Mouse (Mus musculus): ENCODE measurements around the gene Mturn. TPM values are rescaled to one million over a fixed set of nuclear protein-coding genes. Genes with fewer than 3 reads are reported as not detected.

Mturn gene
- polyA plus RNA-seq, 1 experiment, result 41.2 TPM

GRCm38 (mm10) chr6:54699477-54700056 is 18.1 kb downstream of the Mturn start:
- H3K27me3 ChIP-seq (ENCODE audit: control insufficient read depth, insufficient read depth, low read length), result no peaks in the 10 kb centered on the region
- H3K4me1 ChIP-seq (ENCODE audit: control insufficient read depth, insufficient read depth, low read length), result peaks cover 4% of the 10 kb centered on the region; the same call in 1 of the 2 replicates
- H3K27ac ChIP-seq (ENCODE audit: insufficient read depth, low read length), result no peak overlapping the region
- WGBS, result 5% methylated on average over 19 of the region's 19 CpGs
- DNase-seq, result peak; percentile 80 to 83
- TF ChIP-seq CTCF (IDR thresholded peaks at IDR 0.05; ENCODE audit: borderline replicate concordance, insufficient read depth, low read depth, low read length), result no peak
- peak; percentile 47; the same call in 1 of the 2 replicates for TF ChIP-seq POLR2A (IDR thresholded peaks at IDR 0.05; ENCODE audit: borderline replicate concordance, insufficient read depth, low read length)
- H3K4me3 ChIP-seq (replicated peaks; ENCODE audit: insufficient read depth, low read depth, low read length), result peak overlapping the region; percentile 62

DNA sequence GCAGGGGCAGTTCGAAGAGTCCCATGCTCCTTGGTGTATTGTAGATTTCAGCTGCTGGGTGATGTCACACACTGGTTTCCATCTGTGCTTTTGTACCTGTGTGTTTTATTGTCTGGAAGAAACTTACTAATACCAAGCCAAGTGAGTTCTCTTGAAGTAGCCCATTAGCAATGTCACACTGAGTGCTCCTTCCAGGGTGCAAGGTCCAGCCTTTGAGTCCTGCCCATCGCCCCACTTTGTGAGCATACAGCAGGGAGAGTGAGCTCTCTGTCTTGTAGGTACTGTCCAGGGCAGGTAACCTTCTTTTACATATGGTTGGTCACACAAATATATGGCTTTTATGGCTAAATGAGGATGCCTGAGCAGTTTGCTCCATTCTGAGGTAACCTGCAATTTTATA is 19.1 kb downstream of the Mturn start:
- H3K27ac ChIP-seq (ENCODE audit: insufficient read depth, low read length), result no peak overlapping the region
- H3K27me3 ChIP-seq (ENCODE audit: control insufficient read depth, insufficient read depth, low read length), result no peaks in the 10 kb centered on the region
- no peak for TF ChIP-seq CTCF (IDR thresholded peaks at IDR 0.05; ENCODE audit: borderline replicate concordance, insufficient read depth, low read depth, low read length)
- no peak for TF ChIP-seq POLR2A (IDR thresholded peaks at IDR 0.05; ENCODE audit: borderline replicate concordance, insufficient read depth, low read length)
- DNase-seq, result no peak
- H3K4me3 ChIP-seq (replicated peaks; ENCODE audit: insufficient read depth, low read depth, low read length), result no peak overlapping the region
- H3K4me1 ChIP-seq (ENCODE audit: control insufficient read depth, insufficient read depth, low read length), result peaks cover 6% of the 10 kb centered on the region; the same call in 1 of the 2 replicates
- WGBS, result 98% methylated on average over 2 of the region's 2 CpGs

DNA sequence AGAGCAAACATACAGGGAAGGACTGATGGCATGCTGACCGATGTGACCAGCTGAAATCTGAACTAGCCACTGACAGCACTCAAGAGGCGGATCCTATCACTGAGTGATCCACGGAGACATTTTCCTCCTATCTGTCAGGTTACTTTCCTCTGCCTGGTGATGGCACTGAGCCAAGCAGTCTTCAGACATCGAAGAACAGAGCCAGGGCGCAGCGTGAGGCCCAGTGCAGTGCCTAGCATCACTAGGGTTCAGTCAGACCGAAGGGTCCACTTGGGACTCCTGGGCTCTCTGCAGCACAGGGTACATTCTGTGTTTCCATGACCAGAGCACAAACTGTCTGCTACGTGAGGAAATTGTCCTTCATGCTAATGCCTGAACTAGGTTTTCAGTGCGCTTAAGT is 20.5 kb downstream of the Mturn start:
- peaks cover 8% of the 10 kb centered on the region; the same call in 1 of the 2 replicates for H3K4me1 ChIP-seq (ENCODE audit: control insufficient read depth, insufficient read depth, low read length)
- no peak overlapping the region for H3K4me3 ChIP-seq (replicated peaks; ENCODE audit: insufficient read depth, low read depth, low read length)
- H3K27ac ChIP-seq (ENCODE audit: insufficient read depth, low read length), result no peak overlapping the region
- no peak for TF ChIP-seq CTCF (IDR thresholded peaks at IDR 0.05; ENCODE audit: borderline replicate concordance, insufficient read depth, low read depth, low read length)
- TF ChIP-seq POLR2A (IDR thresholded peaks at IDR 0.05; ENCODE audit: borderline replicate concordance, insufficient read depth, low read length), result no peak
- 50% methylated on average over 9 of the region's 9 CpGs for WGBS
- no peaks in the 10 kb centered on the region for H3K27me3 ChIP-seq (ENCODE audit: control insufficient read depth, insufficient read depth, low read length)
- peak in 1 of 2 experiments; percentile 4 for DNase-seq

DNA sequence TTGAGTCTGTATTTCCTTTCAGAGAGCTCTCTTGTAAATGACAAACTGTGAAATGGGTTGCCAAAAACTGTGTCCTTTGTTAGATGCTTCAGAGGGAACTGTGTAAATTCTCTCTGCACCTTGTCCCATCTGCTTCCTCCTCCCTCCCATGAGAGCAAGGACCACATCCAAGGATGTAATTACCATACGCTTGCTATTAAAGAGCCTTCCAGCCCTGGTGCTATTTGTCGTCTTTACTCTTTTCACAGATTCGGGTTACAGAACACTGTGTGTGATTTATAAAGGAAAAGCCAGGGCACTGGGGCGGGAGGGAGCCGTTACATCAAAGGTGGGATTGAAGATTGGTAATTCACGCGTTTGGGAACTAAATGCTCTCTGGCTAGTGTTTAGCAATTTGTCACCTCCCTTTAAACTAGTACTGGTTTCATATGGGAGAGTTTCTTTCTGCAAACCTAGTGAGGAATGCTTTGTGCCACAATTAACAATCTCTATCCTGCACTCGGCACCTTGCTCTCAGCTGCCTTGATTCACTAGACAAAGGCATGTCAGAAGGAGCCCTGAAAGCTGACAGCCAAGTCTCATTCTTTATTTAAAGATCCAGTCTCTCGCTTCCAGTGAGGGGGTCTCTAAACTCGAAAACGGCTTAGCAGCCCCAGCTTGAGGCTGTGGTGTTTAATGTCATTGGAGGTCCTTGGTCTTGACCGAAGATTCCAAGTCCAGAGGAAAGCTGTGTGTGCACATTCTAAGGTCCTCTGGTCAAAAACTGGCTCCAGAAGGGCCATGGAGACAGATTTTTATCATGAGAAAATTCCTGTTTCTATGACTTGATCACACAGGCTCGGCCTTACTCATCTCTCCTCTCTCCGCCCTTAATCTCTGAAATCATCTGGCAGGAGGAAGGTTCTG is 22.5 kb downstream of the Mturn start:
- TF ChIP-seq POLR2A (IDR thresholded peaks at IDR 0.05; ENCODE audit: borderline replicate concordance, insufficient read depth, low read length) (no peak), CTCF (IDR thresholded peaks at IDR 0.05; ENCODE audit: borderline replicate concordance, insufficient read depth, low read depth, low read length) (no peak)
- H3K4me1 ChIP-seq (ENCODE audit: control insufficient read depth, insufficient read depth, low read length), result 0 out of 2 replicates have a peak, but pooled peaks cover 4% of the 10 kb centered on the region
- DNase-seq, result no peak
- no peak overlapping the region for H3K4me3 ChIP-seq (replicated peaks; ENCODE audit: insufficient read depth, low read depth, low read length)
- WGBS, result 52% methylated on average over 14 of the region's 14 CpGs
- no peak overlapping the region for H3K27ac ChIP-seq (ENCODE audit: insufficient read depth, low read length)
- no peaks in the 10 kb centered on the region for H3K27me3 ChIP-seq (ENCODE audit: control insufficient read depth, insufficient read depth, low read length)

GRCm38 (mm10) chr6:54704539-54704845 is 23.1 kb downstream of the Mturn start:
- Histone ChIP-seq H3K4me3 (replicated peaks; ENCODE audit: insufficient read depth, low read depth, low read length) (no peak overlapping the region), H3K4me1 (ENCODE audit: control insufficient read depth, insufficient read depth, low read length) (0 out of 2 replicates have a peak, but pooled peaks cover 4% of the 10 kb centered on the region), H3K27me3 (ENCODE audit: control insufficient read depth, insufficient read depth, low read length) (no peaks in the 10 kb centered on the region), H3K27ac (ENCODE audit: insufficient read depth, low read length) (no peak overlapping the region)
- TF ChIP-seq POLR2A (IDR thresholded peaks at IDR 0.05; ENCODE audit: borderline replicate concordance, insufficient read depth, low read length) (no peak), CTCF (IDR thresholded peaks at IDR 0.05; ENCODE audit: borderline replicate concordance, insufficient read depth, low read depth, low read length) (no peak)
- DNase-seq, result no peak
- 60% methylated on average over 6 of the region's 6 CpGs for WGBS

- Histone ChIP-seq H3K4me3 (replicated peaks; ENCODE audit: insufficient read depth, low read depth, low read length) (no peak overlapping the region), H3K27me3 (ENCODE audit: control insufficient read depth, insufficient read depth, low read length) (no peaks in the 10 kb centered on the region), H3K27ac (ENCODE audit: insufficient read depth, low read length) (no peak overlapping the region), H3K4me1 (ENCODE audit: control insufficient read depth, insufficient read depth, low read length) (0 out of 2 replicates have a peak, but pooled peaks cover 4% of the 10 kb centered on the region)
- DNase-seq, result no peak
- no peak for TF ChIP-seq CTCF (IDR thresholded peaks at IDR 0.05; ENCODE audit: borderline replicate concordance, insufficient read depth, low read depth, low read length)
- no peak for TF ChIP-seq POLR2A (IDR thresholded peaks at IDR 0.05; ENCODE audit: borderline replicate concordance, insufficient read depth, low read length)
- 49% methylated on average over 5 of the region's 5 CpGs for WGBS
Observed at GRCm38 (mm10) chr6:54704847-54705246, 23.4 kb downstream of the Mturn start.

DNA sequence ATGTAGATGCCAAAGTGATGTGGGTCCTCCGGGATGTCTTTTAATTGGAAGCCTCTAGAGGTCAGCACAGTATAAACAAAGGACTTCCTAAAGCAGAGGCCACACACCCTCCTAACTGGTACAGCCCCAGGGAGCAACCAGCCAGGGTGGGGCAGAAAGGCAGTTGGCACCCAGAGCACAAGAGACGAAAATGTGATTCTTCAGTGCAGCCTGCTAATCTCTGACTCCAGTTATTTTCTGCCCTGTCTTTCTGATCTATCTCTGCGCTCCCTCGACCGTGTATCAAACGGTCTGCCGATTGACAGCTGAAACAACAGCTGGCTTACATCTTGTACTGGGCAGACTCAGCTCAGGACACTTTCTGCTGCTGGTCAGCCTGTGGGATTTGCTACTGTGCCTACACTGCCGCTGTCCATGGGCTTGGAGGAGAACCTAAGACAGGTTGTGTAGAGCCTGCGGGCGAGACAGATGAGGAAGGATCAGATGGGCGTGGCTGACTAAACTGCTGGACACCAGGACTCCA is 24.0 kb downstream of the Mturn start:
- no peak overlapping the region for H3K27ac ChIP-seq (ENCODE audit: insufficient read depth, low read length)
- H3K4me1 ChIP-seq (ENCODE audit: control insufficient read depth, insufficient read depth, low read length), result 0 out of 2 replicates have a peak, but pooled peaks cover 4% of the 10 kb centered on the region
- H3K27me3 ChIP-seq (ENCODE audit: control insufficient read depth, insufficient read depth, low read length), result no peaks in the 10 kb centered on the region
- WGBS, result 13% methylated on average over 11 of the region's 11 CpGs
- H3K4me3 ChIP-seq (replicated peaks; ENCODE audit: insufficient read depth, low read depth, low read length), result no peak overlapping the region
- TF ChIP-seq POLR2A (IDR thresholded peaks at IDR 0.05; ENCODE audit: borderline replicate concordance, insufficient read depth, low read length), result no peak
- TF ChIP-seq CTCF (IDR thresholded peaks at IDR 0.05; ENCODE audit: borderline replicate concordance, insufficient read depth, low read depth, low read length), result peak; percentile 68; the same call in 1 of the 2 replicates
- peak in 1 of 2 experiments; percentile 63 for DNase-seq

All from cerebellum, adult 2 months (tissue).